Mouse (Mus musculus): Measurements from ENCODE around the gene Mier2.

Mier2 gene

GRCm38 (mm10) chr10:79587061-79587751 lies 32.2 kb upstream of the Mier2 start, which contains the start of gene Theg:
Theg (minus strand) TSS chr10:79587331.
- Histone ChIP-seq H3K36me3 (ENCODE audit: insufficient read depth, low read length) (no peaks in the 10 kb centered on the region), H3K4me1 (replicated peaks; ENCODE audit: low read depth, low read length) (peaks cover 16% of the 10 kb centered on the region), H3K27me3 (ENCODE audit: insufficient read depth, low read length) (peaks cover 36% of the 10 kb centered on the region), H3K4me3 (replicated peaks; ENCODE audit: low read length) (no peak within 1 kb of the TSS), H3K9me3 (ENCODE audit: low read length) (no peaks in the 10 kb centered on the region)
- TF ChIP-seq POU5F1 (IDR thresholded peaks at IDR 0.05; ENCODE audit: borderline replicate concordance, low read length) (no peak), NANOG (IDR thresholded peaks at IDR 0.05; ENCODE audit: borderline replicate concordance, low read length) (no peak), CTCF (conservative IDR thresholded peaks at IDR 0.05; ENCODE audit: low read length) (no peak)

- H3K27me3 ChIP-seq (ENCODE audit: insufficient read depth, low read length) = peaks cover 35% of the 10 kb centered on the region
- no peaks in the 10 kb centered on the region for H3K36me3 ChIP-seq (ENCODE audit: insufficient read depth, low read length)
- H3K9me3 ChIP-seq (ENCODE audit: low read length) = no peaks in the 10 kb centered on the region
- TF ChIP-seq POU5F1 (IDR thresholded peaks at IDR 0.05; ENCODE audit: borderline replicate concordance, low read length) (no peak), CTCF (conservative IDR thresholded peaks at IDR 0.05; ENCODE audit: low read length) (no peak), NANOG (IDR thresholded peaks at IDR 0.05; ENCODE audit: borderline replicate concordance, low read length) (no peak)
- no peak overlapping the region for H3K4me3 ChIP-seq (replicated peaks; ENCODE audit: low read length)
- peaks cover 20% of the 10 kb centered on the region for H3K4me1 ChIP-seq (replicated peaks; ENCODE audit: low read depth, low read length)
These were observed 31.2 kb upstream of the Mier2 start for GRCm38 (mm10) chr10:79586243-79586642.

GRCm38 (mm10) chr10:79585723-79586122 lies 30.7 kb upstream of the Mier2 start:
- Histone ChIP-seq H3K36me3 (ENCODE audit: insufficient read depth, low read length) (no peaks in the 10 kb centered on the region), H3K4me1 (replicated peaks; ENCODE audit: low read depth, low read length) (peaks cover 24% of the 10 kb centered on the region), H3K27me3 (ENCODE audit: insufficient read depth, low read length) (peaks cover 35% of the 10 kb centered on the region), H3K9me3 (ENCODE audit: low read length) (no peaks in the 10 kb centered on the region), H3K4me3 (replicated peaks; ENCODE audit: low read length) (no peak overlapping the region)
- TF ChIP-seq NANOG (IDR thresholded peaks at IDR 0.05; ENCODE audit: borderline replicate concordance, low read length) (no peak), POU5F1 (IDR thresholded peaks at IDR 0.05; ENCODE audit: borderline replicate concordance, low read length) (no peak), CTCF (conservative IDR thresholded peaks at IDR 0.05; ENCODE audit: low read length) (no peak)

- Histone ChIP-seq H3K36me3 (ENCODE audit: insufficient read depth, low read length) (no peaks in the 10 kb centered on the region), H3K9me3 (ENCODE audit: low read length) (no peaks in the 10 kb centered on the region), H3K27me3 (ENCODE audit: insufficient read depth, low read length) (peaks cover 35% of the 10 kb centered on the region), H3K4me1 (replicated peaks; ENCODE audit: low read depth, low read length) (peaks cover 29% of the 10 kb centered on the region), H3K4me3 (replicated peaks; ENCODE audit: low read length) (no peak overlapping the region)
- TF ChIP-seq CTCF (conservative IDR thresholded peaks at IDR 0.05; ENCODE audit: low read length) = no peak
- no peak for TF ChIP-seq NANOG (IDR thresholded peaks at IDR 0.05; ENCODE audit: borderline replicate concordance, low read length)
These were observed 30.1 kb upstream of the Mier2 start for GRCm38 (mm10) chr10:79585136-79585535.

GRCm38 (mm10) chr10:79584426-79584825 lies 29.4 kb upstream of the Mier2 start:
- Histone ChIP-seq H3K36me3 (ENCODE audit: insufficient read depth, low read length) (no peaks in the 10 kb centered on the region), H3K27me3 (ENCODE audit: insufficient read depth, low read length) (peaks cover 37% of the 10 kb centered on the region)
- TF ChIP-seq NANOG (IDR thresholded peaks at IDR 0.05; ENCODE audit: borderline replicate concordance, low read length) = no peak
- no peak for TF ChIP-seq CTCF (conservative IDR thresholded peaks at IDR 0.05; ENCODE audit: low read length)
- TF ChIP-seq POU5F1 (IDR thresholded peaks at IDR 0.05; ENCODE audit: borderline replicate concordance, low read length) = no peak

GRCm38 (mm10) chr10:79584021-79584420 lies 29.0 kb upstream of the Mier2 start:
- Histone ChIP-seq H3K4me1 (replicated peaks; ENCODE audit: low read depth, low read length) (peaks cover 40% of the 10 kb centered on the region), H3K36me3 (ENCODE audit: insufficient read depth, low read length) (no peaks in the 10 kb centered on the region), H3K4me3 (replicated peaks; ENCODE audit: low read length) (no peak overlapping the region), H3K27me3 (ENCODE audit: insufficient read depth, low read length) (peaks cover 40% of the 10 kb centered on the region), H3K9me3 (ENCODE audit: low read length) (no peaks in the 10 kb centered on the region)
- TF ChIP-seq POU5F1 (IDR thresholded peaks at IDR 0.05; ENCODE audit: borderline replicate concordance, low read length) = no peak
- no peak for TF ChIP-seq CTCF (conservative IDR thresholded peaks at IDR 0.05; ENCODE audit: low read length)

More at GRCm38 (mm10) chr10:79584426-79584825, 29.4 kb upstream of the Mier2 start:
- peaks cover 36% of the 10 kb centered on the region for H3K4me1 ChIP-seq (replicated peaks; ENCODE audit: low read depth, low read length)
- H3K9me3 ChIP-seq (ENCODE audit: low read length) = no peaks in the 10 kb centered on the region
- H3K4me3 ChIP-seq (replicated peaks; ENCODE audit: low read length) = no peak overlapping the region

GRCm38 (mm10) chr10:79581501-79581900 lies 26.5 kb upstream of the Mier2 start:
- Histone ChIP-seq H3K4me1 (replicated peaks; ENCODE audit: low read depth, low read length) (peaks cover 40% of the 10 kb centered on the region), H3K36me3 (ENCODE audit: insufficient read depth, low read length) (no peaks in the 10 kb centered on the region), H3K27me3 (ENCODE audit: insufficient read depth, low read length) (peaks cover 37% of the 10 kb centered on the region), H3K4me3 (replicated peaks; ENCODE audit: low read length) (no peak overlapping the region), H3K9me3 (ENCODE audit: low read length) (no peaks in the 10 kb centered on the region)
- TF ChIP-seq POU5F1 (IDR thresholded peaks at IDR 0.05; ENCODE audit: borderline replicate concordance, low read length) (no peak), NANOG (IDR thresholded peaks at IDR 0.05; ENCODE audit: borderline replicate concordance, low read length) (no peak), CTCF (conservative IDR thresholded peaks at IDR 0.05; ENCODE audit: low read length) (no peak)

GRCm38 (mm10) chr10:79580811-79581210 lies 25.8 kb upstream of the Mier2 start:
- Histone ChIP-seq H3K9me3 (ENCODE audit: low read length) (no peaks in the 10 kb centered on the region), H3K36me3 (ENCODE audit: insufficient read depth, low read length) (no peaks in the 10 kb centered on the region), H3K4me1 (replicated peaks; ENCODE audit: low read depth, low read length) (peaks cover 40% of the 10 kb centered on the region), H3K27me3 (ENCODE audit: insufficient read depth, low read length) (peaks cover 32% of the 10 kb centered on the region), H3K4me3 (replicated peaks; ENCODE audit: low read length) (no peak overlapping the region)
- no peak for TF ChIP-seq NANOG (IDR thresholded peaks at IDR 0.05; ENCODE audit: borderline replicate concordance, low read length)
- peak; percentile 58 for TF ChIP-seq CTCF (conservative IDR thresholded peaks at IDR 0.05; ENCODE audit: low read length)

GRCm38 (mm10) chr10:79580356-79580755 lies 25.4 kb upstream of the Mier2 start:
- Histone ChIP-seq H3K9me3 (ENCODE audit: low read length) (no peaks in the 10 kb centered on the region), H3K4me1 (replicated peaks; ENCODE audit: low read depth, low read length) (peaks cover 41% of the 10 kb centered on the region), H3K27me3 (ENCODE audit: insufficient read depth, low read length) (peaks cover 28% of the 10 kb centered on the region), H3K36me3 (ENCODE audit: insufficient read depth, low read length) (no peaks in the 10 kb centered on the region), H3K4me3 (replicated peaks; ENCODE audit: low read length) (0 out of 2 replicates have a peak overlapping the region, but pooled peaks have one; percentile 56)
- TF ChIP-seq CTCF (conservative IDR thresholded peaks at IDR 0.05; ENCODE audit: low read length) (no peak), POU5F1 (IDR thresholded peaks at IDR 0.05; ENCODE audit: borderline replicate concordance, low read length) (no peak), NANOG (IDR thresholded peaks at IDR 0.05; ENCODE audit: borderline replicate concordance, low read length) (no peak)
